Mouse (Mus musculus) ES-CJ7 (cell line): ENCODE measurements at regions not wholly inside any gene's neighbourhood (a gene's known extent, or its start where the extent isn't known, plus 50 kb on each side); places are given as distances from the start of the nearest gene placed in this dataset.

Experiments used
- DNase-seq: peaks from one replicate; pipeline ENCODE4 v3.0.0; 2011; ENCODE audit warnings: low read depth, low spot score

DNA sequence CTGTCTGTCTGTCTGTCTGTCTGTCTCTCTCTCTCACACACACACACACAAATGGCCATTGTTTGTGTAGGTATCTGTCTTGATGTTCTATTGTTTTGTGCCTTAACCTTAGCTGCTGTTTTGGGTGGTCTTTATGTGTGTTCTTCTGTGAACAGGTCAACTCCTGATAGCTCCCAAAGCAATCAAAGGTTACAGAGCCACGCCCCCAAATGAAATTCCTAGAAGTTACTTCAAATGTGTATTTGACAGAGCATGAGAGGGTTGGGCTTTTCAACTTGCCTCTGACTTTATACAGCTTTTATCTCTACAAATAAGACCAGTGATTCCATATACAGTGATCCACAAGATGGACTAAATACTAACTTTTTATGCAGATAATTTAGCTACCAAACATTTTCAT, 217.8 kb upstream of the Ubash3b start:
- no peak for DNase-seq

DNA sequence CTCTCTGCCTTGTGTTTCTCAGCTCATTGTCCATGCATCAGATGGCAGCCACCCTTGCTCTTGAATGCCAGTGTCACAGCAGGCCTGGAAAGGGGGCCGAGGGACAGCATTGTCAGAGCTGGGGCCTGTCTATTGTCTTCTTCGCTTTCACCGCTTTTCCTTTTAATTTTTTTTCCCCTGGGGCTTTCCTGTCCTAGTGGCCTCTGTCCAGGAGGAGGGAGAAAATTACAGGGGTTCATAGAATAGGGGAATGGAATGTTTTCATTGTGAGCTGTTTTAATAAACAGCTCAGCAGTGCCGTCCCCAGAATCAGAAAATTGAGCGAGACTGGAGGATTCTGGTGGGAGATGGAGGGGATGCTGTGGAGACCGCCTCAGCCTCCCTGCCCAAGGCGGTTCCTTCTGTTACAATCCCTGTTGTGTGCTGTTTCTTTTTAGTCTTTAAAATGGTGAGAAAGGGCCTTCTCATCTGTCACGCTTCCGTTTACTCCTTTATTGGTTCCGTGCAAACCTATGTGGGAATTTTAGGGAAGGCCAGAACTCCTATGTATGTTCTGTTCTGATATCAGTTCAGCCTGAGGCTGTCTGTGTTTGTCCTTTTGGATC, 217.2 kb upstream of the Ubash3b start:
- no peak for DNase-seq

DNA sequence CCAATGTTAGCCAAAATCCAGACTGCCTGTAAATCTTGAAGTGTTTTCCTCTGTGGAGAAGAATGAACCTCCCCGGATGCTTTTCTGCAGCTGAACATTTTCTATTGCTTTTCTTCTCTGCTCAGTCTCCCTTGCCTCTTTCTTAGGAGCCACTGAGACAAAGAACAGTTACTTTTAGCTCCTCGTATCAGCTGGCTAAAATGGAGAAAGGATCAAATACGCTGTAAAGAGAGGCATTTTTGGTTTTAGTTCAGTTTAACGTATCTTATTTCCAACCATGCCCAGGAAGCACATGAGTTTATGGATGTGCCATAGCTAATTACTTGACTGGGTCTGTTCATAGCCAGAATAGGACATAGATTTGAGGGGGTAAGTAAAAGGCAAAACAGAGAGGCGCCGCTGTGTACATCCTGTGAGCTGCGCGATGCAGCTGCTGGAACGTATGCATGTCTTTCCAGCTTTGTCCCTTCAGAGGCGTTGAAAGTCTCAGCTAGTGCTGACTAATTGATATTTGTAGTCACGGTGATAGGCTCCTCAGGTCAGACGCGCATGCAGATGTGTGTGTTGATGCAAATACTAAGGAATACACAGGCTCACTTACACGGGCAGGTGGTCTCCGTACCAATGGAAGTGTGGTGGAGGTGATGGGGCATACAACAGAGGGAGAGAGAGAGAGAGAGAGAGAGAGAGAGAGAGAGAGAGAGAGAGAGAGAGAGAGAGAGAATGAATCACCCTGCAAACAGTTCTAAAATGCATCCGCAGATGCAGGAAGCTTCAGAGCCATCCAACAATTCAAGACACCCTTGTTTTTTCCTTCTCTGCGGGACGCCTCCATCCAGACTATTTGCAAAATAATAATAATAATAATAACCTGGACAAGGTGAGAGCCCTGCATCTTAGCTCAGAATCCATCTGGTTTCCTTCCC, 216.5 kb upstream of the Ubash3b start:
- DNase-seq = no peak

DNA sequence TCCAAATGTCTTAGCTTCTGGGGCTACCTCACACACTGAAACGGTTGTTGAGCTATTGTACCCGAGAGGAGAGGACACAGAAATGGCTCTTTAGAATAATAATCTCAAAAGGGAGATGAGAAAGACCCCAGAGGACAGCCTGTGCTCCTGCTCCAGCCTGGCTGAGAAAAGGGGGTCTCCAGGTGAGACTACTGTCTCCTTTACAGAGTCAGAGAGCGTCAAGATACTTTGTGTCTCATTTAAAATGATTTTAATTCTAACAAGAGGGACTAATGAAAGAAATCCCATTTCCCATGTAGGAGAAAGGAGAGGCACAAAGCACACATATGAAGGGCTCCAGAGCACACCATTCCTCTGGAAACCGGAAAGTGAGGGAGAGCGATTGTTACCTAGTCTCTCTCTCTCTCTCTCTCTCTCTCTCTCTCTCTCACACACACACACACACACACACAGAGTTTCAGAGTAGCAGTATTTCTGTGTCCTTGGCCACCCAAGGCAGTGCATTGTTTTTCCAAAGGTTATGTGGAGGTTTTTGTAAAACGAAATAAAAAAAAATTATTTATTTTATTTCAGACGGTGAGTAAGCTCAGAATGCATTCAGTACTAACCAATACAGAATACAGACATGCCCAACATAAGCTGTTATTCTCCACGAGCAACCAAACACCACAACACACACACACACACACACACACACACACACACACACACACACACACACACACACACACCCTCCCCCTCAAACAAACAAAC, 215.6 kb upstream of the Ubash3b start:
- DNase-seq = no peak

DNA sequence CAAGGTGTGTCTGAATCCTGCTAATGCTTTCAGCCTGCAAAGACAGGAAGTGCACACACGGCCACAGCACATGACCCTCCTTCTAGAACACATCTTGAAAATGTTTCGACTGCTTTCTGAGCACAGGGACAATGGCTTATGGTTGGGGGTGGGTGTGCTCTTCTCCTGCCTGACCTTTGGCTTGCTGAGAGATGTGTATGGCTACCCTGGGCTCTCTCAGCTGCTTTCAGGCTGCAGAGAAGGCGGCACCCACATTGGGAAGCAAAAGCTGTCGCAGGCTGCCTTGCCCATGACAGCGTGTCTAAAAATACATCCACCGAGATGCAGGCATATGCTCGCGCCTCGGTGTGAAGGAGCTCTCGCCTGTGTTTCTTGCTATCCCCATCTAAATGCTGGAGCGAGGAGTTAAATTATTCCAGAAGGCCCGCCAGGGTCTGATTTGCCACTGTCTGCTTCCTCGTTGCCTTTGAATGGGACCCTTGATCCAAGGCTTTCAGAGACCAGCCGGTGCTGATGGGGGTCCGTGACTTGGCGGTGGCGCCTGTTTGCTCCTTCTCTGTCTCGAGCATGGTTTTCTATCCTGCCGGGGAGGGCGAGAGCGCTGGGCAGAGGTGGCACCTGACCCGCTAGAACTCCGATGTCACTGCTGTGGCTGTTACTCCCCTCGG, 214.6 kb upstream of the Ubash3b start:
- DNase-seq = peak; percentile 7

DNA sequence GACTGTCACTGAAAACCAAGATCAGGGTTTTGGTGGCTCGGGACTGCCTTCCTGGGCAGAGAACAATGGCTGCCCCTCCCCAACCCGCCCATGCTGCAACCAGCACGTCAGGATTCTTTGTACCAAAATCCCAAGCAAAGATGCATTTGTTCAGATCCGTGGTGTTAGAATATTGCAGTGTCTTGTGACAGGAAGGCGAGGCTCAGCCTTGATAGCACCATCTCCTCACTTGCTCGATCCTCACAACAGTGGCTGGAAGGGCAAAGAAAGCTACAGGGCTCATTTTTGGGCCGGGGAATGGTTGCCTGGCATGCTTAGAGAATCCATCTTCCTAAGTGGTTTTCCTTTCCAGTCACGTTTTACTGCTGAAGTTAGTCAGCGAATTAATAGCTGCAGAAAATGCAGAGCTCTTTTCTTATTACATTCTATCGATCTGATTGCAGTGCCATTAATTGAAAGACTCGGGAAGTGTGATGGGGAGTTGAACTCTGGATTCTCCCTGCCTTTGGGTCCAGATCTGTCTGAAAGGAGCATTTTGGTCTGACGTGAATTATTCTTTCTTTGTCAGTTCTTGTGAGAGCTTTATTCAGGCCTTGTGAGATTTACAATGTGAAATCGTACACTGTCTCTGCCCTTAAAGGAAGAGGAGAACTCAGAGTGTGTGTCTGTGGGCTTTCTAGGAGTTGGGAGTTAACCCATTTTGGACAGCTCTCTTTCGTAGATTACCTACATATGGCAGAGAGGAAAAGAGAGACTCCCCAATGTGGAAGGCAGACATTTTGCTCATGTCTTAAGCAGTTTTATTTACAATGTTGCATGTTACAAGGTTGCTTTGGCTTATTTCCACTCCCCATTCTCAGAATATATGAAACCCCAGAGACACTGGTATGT, 213.3 kb upstream of the Ubash3b start:
- no peak for DNase-seq

DNA sequence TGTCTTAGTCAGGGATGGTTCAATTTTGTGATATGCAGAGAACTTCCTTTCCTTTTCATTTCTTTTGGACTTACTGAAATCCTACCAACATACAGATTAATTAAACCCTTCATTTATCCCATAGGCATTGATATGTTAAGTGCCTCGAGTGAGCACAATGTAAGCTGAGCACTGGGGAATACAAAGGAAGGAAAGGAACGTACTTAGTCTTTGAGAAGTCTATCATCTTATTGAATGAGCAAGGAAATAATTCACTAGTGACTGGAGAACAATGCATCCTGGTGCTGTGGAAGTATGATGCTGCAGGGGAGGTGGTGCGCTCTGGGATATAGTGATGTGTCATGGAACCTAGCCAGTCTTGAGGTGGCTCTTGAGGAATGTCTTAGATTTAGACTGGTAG, 204.9 kb upstream of the Ubash3b start:
- DNase-seq = no peak

DNA sequence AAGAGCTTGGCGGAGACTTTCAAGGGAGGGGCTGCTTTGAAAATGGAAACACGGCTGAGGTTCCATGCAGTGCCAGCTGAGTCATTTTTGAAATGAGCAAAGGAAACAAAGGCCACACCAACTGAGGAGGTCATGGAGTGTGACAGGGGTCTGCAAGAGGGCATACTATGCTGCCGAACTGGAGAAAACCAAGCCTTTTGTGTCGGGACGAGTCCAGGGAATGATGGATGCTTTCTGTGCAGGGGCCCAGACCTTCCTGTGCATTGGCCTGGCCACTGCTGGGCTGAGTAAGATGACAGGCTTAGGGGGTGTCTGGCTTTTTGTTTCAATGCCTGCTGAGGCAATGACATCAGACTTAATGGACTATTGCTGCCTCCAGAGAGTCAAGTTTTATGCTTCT, 203.8 kb upstream of the Ubash3b start:
- DNase-seq = no peak

DNA sequence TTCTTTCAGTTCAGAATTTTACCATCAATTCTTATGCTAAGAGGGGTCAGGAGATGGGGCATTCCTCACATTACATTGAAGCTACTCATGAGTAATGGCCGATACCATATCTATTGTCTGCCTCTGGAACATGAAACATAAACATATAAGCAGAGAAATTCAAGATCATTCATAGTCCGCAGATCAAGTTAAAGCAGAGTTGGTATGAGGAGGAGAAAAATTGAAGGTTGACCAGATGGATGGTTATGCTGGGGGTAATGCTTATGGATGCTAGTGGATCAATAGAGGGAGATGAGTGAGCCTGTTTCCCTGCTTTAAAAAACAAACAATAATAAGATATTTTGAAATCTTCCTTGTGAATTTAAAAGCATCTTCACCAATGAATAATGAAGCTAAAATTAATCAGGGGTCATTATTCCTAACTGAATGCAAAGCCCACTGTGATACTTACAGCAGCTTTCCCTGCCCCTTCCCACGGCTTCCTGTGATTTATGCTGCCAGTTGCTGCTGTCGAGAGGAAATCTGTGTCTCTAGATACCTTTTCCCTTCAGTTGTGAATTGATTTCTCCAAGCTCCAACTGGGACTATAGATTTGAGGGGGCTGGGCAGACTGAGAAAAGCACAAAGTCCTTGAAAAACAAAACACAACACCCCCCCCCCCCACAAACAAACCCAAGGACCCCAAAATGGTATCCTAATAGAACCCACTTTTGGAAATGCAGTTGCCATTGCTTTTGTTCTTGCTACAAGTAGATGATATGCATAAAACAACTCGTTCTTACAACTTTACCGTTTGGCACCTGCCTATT, 203.1 kb upstream of the Ubash3b start:
- no peak for DNase-seq

DNA sequence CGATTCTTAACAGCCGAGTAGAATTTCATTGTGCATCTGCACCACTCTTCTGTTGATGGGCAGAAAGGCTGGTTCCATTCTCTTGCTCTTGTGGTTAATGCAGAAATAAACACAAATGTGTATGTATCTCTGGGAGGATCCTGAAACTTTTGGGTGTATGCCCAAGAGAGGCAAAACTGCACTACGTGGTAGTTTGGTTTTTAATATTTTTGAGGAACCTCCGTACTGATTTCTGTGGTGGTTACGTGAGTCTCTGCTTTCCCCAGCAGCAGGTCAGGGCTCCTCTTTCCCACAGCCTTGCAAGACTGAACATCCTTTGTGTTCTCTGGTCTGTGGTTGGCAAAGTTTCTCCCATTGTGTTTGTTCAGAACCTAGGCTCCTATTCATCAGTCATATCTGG, 198.9 kb upstream of the Ubash3b start:
- no peak for DNase-seq

DNA sequence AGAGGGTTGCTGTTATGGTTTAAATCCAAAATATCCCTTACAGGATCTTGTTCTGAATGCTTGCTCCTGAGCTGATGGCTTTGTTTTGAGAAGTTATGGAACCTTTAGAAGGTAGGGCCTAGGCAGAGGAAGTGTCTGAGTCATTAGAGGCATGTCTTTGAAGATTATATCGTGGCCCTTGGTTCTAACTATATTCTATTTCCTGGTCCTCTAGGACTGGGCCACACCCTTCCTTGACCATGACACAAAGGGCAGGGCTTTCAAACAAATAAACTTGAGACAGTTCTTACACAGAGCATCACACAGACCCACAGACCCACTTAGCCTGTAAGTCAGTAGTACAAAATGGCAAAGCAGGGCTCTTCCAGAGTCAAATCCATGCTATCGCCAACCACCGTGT, 197.8 kb upstream of the Ubash3b start:
- no peak for DNase-seq

DNA sequence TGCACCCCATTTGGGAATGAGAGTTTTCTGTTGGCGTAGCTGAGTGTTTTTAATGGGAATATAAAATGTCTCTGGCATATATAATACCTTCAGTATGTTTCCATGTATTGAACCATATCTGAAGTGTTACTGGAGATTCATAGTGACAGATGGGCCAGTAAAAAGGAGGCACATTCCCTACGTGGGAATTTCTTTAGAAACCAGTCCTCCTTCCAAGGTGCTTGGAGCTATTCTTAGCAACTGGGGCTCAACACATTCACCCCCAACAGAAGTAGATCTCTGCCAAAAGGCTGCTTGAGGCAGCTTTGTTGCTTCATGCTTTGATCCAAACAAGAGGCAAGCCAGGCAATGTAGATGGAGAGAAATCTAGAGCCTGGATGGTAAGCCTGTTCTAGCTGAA, 183.8 kb upstream of the Ubash3b start:
- no peak for DNase-seq

DNA sequence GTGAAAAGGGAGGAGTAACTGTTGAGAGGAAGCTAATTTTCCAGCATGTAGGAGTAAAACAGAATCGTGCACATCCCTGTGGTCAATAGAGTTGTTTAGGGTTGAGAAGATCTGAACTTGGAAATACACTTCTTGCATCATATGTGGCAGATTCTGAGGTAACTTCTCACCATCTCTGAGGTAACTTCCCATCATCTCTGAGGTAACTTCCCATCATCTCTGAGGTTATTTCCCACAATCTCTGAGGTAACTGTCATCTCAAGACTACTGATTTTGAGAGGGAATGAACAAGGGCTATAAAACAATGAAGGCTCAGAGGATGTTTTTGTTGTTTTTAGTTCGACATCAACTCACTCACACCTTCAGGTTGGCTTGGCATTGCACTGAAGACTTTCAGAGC, 175.9 kb upstream of the Ubash3b start:
- DNase-seq = no peak

DNA sequence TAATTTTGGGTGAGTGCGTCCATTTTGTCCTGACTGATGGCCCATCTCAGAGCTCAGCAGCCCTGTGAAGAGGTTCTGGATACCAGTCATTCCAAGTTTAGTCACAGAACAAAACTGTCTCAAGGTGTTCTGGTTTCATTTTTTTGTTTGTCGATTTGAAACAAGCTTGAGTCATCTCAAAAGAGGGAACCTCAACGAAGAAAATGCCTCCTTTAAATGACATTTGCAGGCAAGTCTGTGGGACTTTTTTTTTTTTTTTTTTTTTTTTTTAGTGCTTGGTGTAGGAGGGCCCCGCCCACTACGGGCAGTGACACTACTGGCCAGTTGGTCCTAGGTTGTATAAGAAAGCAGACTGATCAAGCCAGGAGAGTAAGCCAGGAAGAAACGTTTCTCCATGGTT, 175.3 kb upstream of the Ubash3b start:
- DNase-seq = no peak

DNA sequence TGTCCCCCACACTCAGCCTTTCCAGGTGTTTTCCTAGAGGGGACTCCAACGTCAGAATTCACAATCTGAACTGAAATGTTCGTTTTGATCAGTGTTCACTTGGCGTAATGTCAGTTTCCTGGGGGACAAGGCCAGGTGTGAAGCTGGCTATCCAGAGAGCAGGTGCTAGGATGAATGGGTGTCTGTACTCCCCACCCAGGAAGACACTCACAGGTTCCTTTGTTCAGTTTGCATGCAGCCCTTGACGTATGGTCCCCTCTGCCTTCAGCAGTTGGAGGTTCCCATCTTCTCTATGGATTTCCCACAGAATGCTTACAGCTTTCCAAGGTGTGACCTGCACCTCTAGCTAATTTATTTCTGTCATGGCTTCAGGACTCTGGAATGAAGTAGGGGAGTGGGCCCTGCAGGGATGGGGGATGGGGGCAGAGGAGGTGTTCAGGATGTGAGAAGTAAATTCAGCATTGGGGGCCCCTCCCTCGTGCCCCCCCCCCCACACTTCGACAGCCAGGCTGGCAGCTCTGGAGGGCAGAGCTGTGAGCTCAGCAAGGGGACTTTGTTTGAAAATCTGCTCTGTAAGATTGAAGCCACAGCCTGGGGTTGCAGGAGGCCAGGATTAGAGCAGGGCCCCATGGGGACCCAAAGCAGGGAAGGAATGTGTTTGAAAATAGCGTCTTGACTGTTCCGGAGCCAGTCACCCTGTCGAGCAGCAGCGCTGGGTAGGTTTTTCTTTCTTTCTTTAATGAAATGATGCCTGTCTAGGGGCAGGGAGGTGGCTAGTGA, 173.2 kb upstream of the Ubash3b start:
- DNase-seq = no peak

DNA sequence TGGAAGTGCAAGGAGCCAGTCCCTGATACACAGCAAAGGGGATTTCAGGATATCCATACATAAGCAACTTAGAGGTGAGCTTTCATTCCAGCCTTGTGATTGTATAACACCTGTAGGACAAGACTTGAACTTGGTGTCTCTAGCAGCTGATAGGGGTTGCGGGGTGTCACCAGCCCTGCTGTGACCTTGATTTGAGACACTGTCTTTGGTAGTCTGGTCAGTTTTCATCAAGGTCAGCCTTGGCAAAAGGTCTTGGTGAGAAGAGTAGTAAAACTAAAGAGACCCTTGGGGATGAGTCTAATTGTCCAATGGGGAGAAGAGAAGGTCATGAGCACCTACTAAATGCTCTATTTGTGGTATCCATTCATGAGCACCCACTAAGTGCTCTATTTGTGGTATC, 172.0 kb upstream of the Ubash3b start:
- no peak for DNase-seq

DNA sequence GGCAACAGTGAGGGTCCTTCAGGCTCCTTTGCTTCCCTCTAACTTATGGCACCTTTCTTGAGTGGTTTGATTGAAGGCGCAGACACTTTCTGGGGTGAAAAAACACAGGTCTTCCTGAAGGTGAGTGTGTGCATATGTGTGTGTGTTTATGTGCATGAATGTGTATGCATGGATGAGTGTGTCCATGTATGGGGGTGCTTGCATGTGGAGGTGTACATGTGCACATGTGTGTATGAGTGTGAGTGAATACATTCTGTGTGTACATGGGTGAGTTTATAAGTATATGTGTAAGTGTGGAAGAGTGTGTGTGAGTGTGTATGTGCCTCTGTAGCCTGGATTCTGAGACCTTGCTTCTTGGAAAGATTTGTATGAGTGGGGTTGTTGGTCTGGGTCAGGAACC, 167.5 kb upstream of the Ubash3b start:
- no peak for DNase-seq

DNA sequence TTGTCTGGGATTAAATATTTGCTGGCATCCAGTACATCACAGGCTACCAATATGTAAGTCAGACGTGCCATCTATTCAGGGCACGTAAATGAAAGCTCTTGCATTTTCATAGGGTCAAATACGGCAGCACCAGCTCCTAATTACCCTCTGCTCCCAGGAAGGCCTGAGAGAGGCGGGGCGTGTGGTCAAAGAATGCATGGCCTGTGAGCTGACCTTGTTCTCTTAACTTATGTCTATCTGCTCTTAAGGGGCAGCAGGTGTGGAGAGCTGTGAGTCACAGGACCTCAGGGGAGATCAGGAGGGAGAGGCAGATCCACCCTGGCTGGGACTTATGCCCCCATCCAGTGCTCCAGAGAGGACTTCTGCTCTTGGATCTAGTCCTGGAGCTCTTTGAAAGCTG, 167.0 kb upstream of the Ubash3b start:
- no peak for DNase-seq

DNA sequence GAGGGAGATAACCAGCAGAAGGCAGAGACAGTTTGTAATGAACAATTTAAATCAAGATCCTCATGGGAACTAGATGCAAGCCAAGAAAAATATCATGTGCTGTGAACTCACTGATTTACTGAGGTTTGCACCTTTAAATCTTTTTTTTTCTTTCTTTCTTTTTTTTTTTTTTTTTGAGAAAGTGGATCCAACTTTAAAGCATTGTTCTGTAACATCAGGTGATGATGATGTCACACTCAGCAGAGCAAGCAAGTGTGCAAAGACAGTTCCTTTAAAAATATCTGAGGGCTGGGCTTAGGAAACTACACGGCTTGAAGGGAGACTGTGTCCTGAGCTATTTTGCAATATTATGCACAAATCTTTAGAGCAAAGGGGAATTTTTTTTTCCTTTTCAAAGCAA, 166.6 kb upstream of the Ubash3b start:
- DNase-seq = no peak
